Mouse (Mus musculus) embryo, embryonic 9.5 days (tissue): ENCODE results near the gene Ndufc1.
A peak's percentile ranks its signal among the peaks of the same experiment; 100 is the strongest.
"Not testable (repeated sequence)": the region's sequence is repeated elsewhere in the genome, so short reads cannot be mapped to it uniquely, and the experiment has no call there.

Source experiments
- DNase-seq: peaks from one replicate; pipeline ENCODE4 v3.0.0-alpha.2; 2017; ENCODE audit errors: extremely low spot score

The Ndufc1 gene

GRCm38 (mm10) chr3:51408561-51409183, at the start of gene Ndufc1:
Gene Ndufc1, minus strand, starts transcription at chr3:51408988.
- peak; percentile 99 for DNase-seq

GRCm38 (mm10) chr3:51434871-51435595, 26.2 kb upstream of the Ndufc1 start:
- no peak for DNase-seq

- not testable (repeated sequence) for DNase-seq
These were observed 25.6 kb upstream of the Ndufc1 start for GRCm38 (mm10) chr3:51434364-51434763.

GRCm38 (mm10) chr3:51425394-51425793, 16.6 kb upstream of the Ndufc1 start:
- DNase-seq: no peak

GRCm38 (mm10) chr3:51421921-51422320, 13.1 kb upstream of the Ndufc1 start:
- DNase-seq: no peak

GRCm38 (mm10) chr3:51417966-51418365, 9.2 kb upstream of the Ndufc1 start:
- DNase-seq: no peak

- no peak for DNase-seq
These were observed 8.7 kb upstream of the Ndufc1 start for GRCm38 (mm10) chr3:51417485-51417884.

- no peak for DNase-seq
These were observed 8.3 kb upstream of the Ndufc1 start for GRCm38 (mm10) chr3:51417135-51417458.

GRCm38 (mm10) chr3:51416364-51417134, 7.8 kb upstream of the Ndufc1 start:
- peak; percentile 57 for DNase-seq

- no peak for DNase-seq
These were observed 7.2 kb upstream of the Ndufc1 start for GRCm38 (mm10) chr3:51416073-51416363.

GRCm38 (mm10) chr3:51415098-51416072, 6.6 kb upstream of the Ndufc1 start, which contains the start of gene Naa15:
Gene Naa15, plus strand, starts transcription at chr3:51415148.
- DNase-seq: peak; percentile 95

- no peak for DNase-seq
These were observed 4.5 kb upstream of the Ndufc1 start for GRCm38 (mm10) chr3:51413276-51413675.

- DNase-seq: no peak
These were observed 3.7 kb upstream of the Ndufc1 start for GRCm38 (mm10) chr3:51412457-51412856.

- DNase-seq: no peak
These were observed 773 bp downstream of the Ndufc1 start for GRCm38 (mm10) chr3:51407870-51408560.

GRCm38 (mm10) chr3:51402628-51403027, 6.2 kb downstream of the Ndufc1 start:
- DNase-seq: no peak

- DNase-seq: not testable (repeated sequence)
These were observed 6.7 kb downstream of the Ndufc1 start for GRCm38 (mm10) chr3:51402054-51402453.

GRCm38 (mm10) chr3:51400682-51401081, 8.1 kb downstream of the Ndufc1 start:
- DNase-seq: no peak

GRCm38 (mm10) chr3:51399531-51399930, 9.3 kb downstream of the Ndufc1 start:
- no peak for DNase-seq

GRCm38 (mm10) chr3:51398667-51399066, 10.1 kb downstream of the Ndufc1 start:
- DNase-seq: no peak

- DNase-seq: no peak
These were observed 11.0 kb downstream of the Ndufc1 start for GRCm38 (mm10) chr3:51397700-51398299.
